In genomic region chr12:50295549-50295948, GRCm38 (mm10) we compare ENCODE assay signal across 18 mouse cellular contexts.
DNase-seq lines count a peak whose midpoint lies in the region; ATAC-seq and TF ChIP-seq lines count a peak whose summit lies in the region.
"Had no signal": no experiment of that assay in that cellular context is flagged by ENCODE, and none has a peak within 500 bp of the region (broad histone marks: within the 10 kb centered on the region; RNA-seq: fewer than 3 reads in every experiment).

No protein-coding gene starts in this region.

- ATAC-seq in hindbrain, embryonic 11.5 days (ENCODE audit: low FRiP score), result peak; percentile 83
- no peak; the same call in 1 of the 2 replicates for ATAC-seq in hindbrain, embryonic 13.5 days (ENCODE audit: low FRiP score)
- 0 out of 2 replicates have a peak, but pooled peaks have one; percentile 68 for ATAC-seq in hindbrain, embryonic 14.5 days (ENCODE audit: low FRiP score)
- ATAC-seq in midbrain, postnatal 0 days (ENCODE audit: low FRiP score), result no peak
- no peak for ATAC-seq in granulocyte monocyte progenitor cell, adult 5-6 weeks (replicated peaks; ENCODE audit: poor library complexity, severe bottlenecking)

- H3K27ac ChIP-seq in hindbrain, embryonic 11.5 days (ENCODE audit: low read depth, low read length), result no peak overlapping the region
- H3K27ac ChIP-seq in hindbrain, embryonic 13.5 days, result no peak overlapping the region
- no peak overlapping the region for H3K27ac ChIP-seq in hindbrain, embryonic 14.5 days
- H3K27ac ChIP-seq in midbrain, postnatal 0 days (ENCODE audit: low read depth, low read length), result no peak overlapping the region
- H3K27ac ChIP-seq: heart, embryonic 10.5 days; macrophage had no signal

- H3K9ac ChIP-seq in hindbrain, embryonic 11.5 days (ENCODE audit: low read depth, low read length), result no peak overlapping the region
- H3K9ac ChIP-seq in hindbrain, embryonic 13.5 days, result no peak overlapping the region
- no peak overlapping the region for H3K9ac ChIP-seq in hindbrain, embryonic 14.5 days
- no peak overlapping the region for H3K9ac ChIP-seq in midbrain, postnatal 0 days (replicated peaks; ENCODE audit: low read length, poor library complexity, severe bottlenecking)

- no peaks in the 10 kb centered on the region for H3K4me1 ChIP-seq in hindbrain, embryonic 11.5 days (replicated peaks; ENCODE audit: control insufficient read depth, insufficient read depth, low read length)
- 0 out of 2 replicates have a peak, but pooled peaks cover 2% of the 10 kb centered on the region for H3K4me1 ChIP-seq in hindbrain, embryonic 13.5 days (replicated peaks)
- H3K4me1 ChIP-seq in hindbrain, embryonic 14.5 days (replicated peaks; ENCODE audit: control insufficient read depth, insufficient read depth, low read length), result no peaks in the 10 kb centered on the region
- H3K4me1 ChIP-seq in midbrain, postnatal 0 days (ENCODE audit: insufficient read depth, low read length), result no peaks in the 10 kb centered on the region
- H3K4me1 ChIP-seq: heart, embryonic 10.5 days had no signal

- peaks cover 3% of the 10 kb centered on the region; the same call in 1 of the 2 replicates for H3K27me3 ChIP-seq in hindbrain, embryonic 11.5 days (ENCODE audit: control insufficient read depth, insufficient read depth, low read length)
- peaks cover 20% of the 10 kb centered on the region for H3K27me3 ChIP-seq in hindbrain, embryonic 13.5 days
- peaks cover 12% of the 10 kb centered on the region for H3K27me3 ChIP-seq in hindbrain, embryonic 14.5 days (ENCODE audit: control insufficient read depth, insufficient read depth, low read length)
- H3K27me3 ChIP-seq in midbrain, postnatal 0 days (ENCODE audit: insufficient read depth, low read length), result no peaks in the 10 kb centered on the region

- no peak overlapping the region for H3K4me3 ChIP-seq in hindbrain, embryonic 11.5 days (ENCODE audit: low read depth, low read length)
- no peak overlapping the region for H3K4me3 ChIP-seq in hindbrain, embryonic 13.5 days
- no peak overlapping the region for H3K4me3 ChIP-seq in hindbrain, embryonic 14.5 days (replicated peaks; ENCODE audit: low read length)
- H3K4me3 ChIP-seq in midbrain, postnatal 0 days (ENCODE audit: low read depth, low read length), result no peak overlapping the region
- H3K4me3 ChIP-seq: heart, embryonic 10.5 days had no signal

- WGBS in hindbrain, embryonic 11.5 days, result 34% methylated on average over 2 of the region's 2 CpGs
- WGBS in hindbrain, embryonic 13.5 days, result 14% methylated on average over 2 of the region's 2 CpGs
- 9% methylated on average over 2 of the region's 2 CpGs for WGBS in hindbrain, embryonic 14.5 days
- 11% methylated on average over 2 of the region's 2 CpGs for WGBS in midbrain, postnatal 0 days

- no peaks in the 10 kb centered on the region for H3K36me3 ChIP-seq in hindbrain, embryonic 11.5 days (ENCODE audit: control insufficient read depth, insufficient read depth, low read length)
- no peaks in the 10 kb centered on the region for H3K36me3 ChIP-seq in hindbrain, embryonic 13.5 days
- no peaks in the 10 kb centered on the region for H3K36me3 ChIP-seq in hindbrain, embryonic 14.5 days (replicated peaks; ENCODE audit: control insufficient read depth, insufficient read depth)
- no peaks in the 10 kb centered on the region for H3K36me3 ChIP-seq in midbrain, postnatal 0 days (ENCODE audit: insufficient read depth, low read length)
- H3K36me3 ChIP-seq: heart, embryonic 10.5 days had no signal

- TF ChIP-seq CTCF in midbrain, postnatal 0 days (IDR thresholded peaks at IDR 0.05), result no peak

- no peak overlapping the region for H3K4me2 ChIP-seq in hindbrain, embryonic 11.5 days (replicated peaks; ENCODE audit: low read depth, low read length)
- H3K4me2 ChIP-seq in hindbrain, embryonic 13.5 days, result no peak overlapping the region
- H3K4me2 ChIP-seq in hindbrain, embryonic 14.5 days (replicated peaks), result no peak overlapping the region
- no peak overlapping the region for H3K4me2 ChIP-seq in midbrain, postnatal 0 days (ENCODE audit: low read depth, low read length, poor library complexity, severe bottlenecking)

- peak; percentile 42 for DNase-seq in hindbrain, embryonic 11.5 days (ENCODE audit: low spot score)
- DNase-seq in brain, embryonic 18.5 days (ENCODE audit: low read depth, low spot score), result peak; percentile 55
- peak; percentile 30 for DNase-seq in hindbrain, embryonic 14.5 days (ENCODE audit: low spot score)
- DNase-seq in midbrain, postnatal 0 days (ENCODE audit: low spot score), result peak; percentile 58
- DNase-seq in yolk sac, embryonic 10.5 days (ENCODE audit: low spot score), result no peak
- no peak for DNase-seq in c-Kit-positive CD71-positive TER-119-positive erythroid progenitor cells, embryonic 14.5 days (ENCODE audit: low spot score)
- DNase-seq: adrenal gland, postnatal 10 days; B cell, adult 2 months; cerebellum, adult 11 months; cerebellum, postnatal 36 days; heart, postnatal 4 days; kidney, adult 2 months; liver; lung, adult 2 months had no signal

- H3K9me3 ChIP-seq in hindbrain, embryonic 11.5 days (ENCODE audit: control insufficient read depth, low read length), result no peaks in the 10 kb centered on the region
- H3K9me3 ChIP-seq in hindbrain, embryonic 13.5 days, result no peaks in the 10 kb centered on the region
- no peaks in the 10 kb centered on the region for H3K9me3 ChIP-seq in hindbrain, embryonic 14.5 days (ENCODE audit: control insufficient read depth, low read length)
- no peaks in the 10 kb centered on the region for H3K9me3 ChIP-seq in midbrain, postnatal 0 days (ENCODE audit: low read length)
- H3K9me3 ChIP-seq: heart, embryonic 10.5 days had no signal

Comparison
In these comparisons a context has a peak if more than half of its experiments do, and no peak if none do; other contexts are left out.
1. ATAC-seq: peak in hindbrain, embryonic 11.5 days (single experiment) and hindbrain, embryonic 14.5 days (single experiment); none in hindbrain, embryonic 13.5 days (single experiment), midbrain, postnatal 0 days (single experiment) and granulocyte monocyte progenitor cell, adult 5-6 weeks (single experiment).
2. DNase-seq: peak in hindbrain, embryonic 11.5 days (single experiment), brain, embryonic 18.5 days (single experiment), hindbrain, embryonic 14.5 days (single experiment) and midbrain, postnatal 0 days (single experiment); none in yolk sac, embryonic 10.5 days (single experiment) and c-Kit-positive CD71-positive TER-119-positive erythroid progenitor cells, embryonic 14.5 days (single experiment).